Mouse (Mus musculus): Measurements from ENCODE around the gene Pdia3. TPM values are rescaled to one million over a fixed set of nuclear protein-coding genes. Genes with fewer than 3 reads are reported as not detected.
A peak's percentile ranks its signal among the peaks of the same experiment; 100 is the strongest.

The Pdia3 gene
- polyA plus RNA-seq, 1 experiment = 230 TPM

- TF ChIP-seq POLR2A (IDR thresholded peaks at IDR 0.05; ENCODE audit: borderline replicate concordance, control insufficient read depth, low read depth, low read length) (no peak), CTCF (IDR thresholded peaks at IDR 0.05; ENCODE audit: control insufficient read depth, insufficient read depth, low read length) (no peak)
- peaks cover 1% of the 10 kb centered on the region; the same call in 1 of the 2 replicates for H3K4me1 ChIP-seq (ENCODE audit: control insufficient read depth, insufficient read depth, low read length)
- no peak overlapping the region for H3K27ac ChIP-seq (ENCODE audit: control insufficient read depth, insufficient read depth, low read depth, low read length, poor library complexity)
These were observed 32.9 kb downstream of the Pdia3 start for GRCm38 (mm10) chr2:121446506-121446905.

GRCm38 (mm10) chr2:121447006-121447405, 33.4 kb downstream of the Pdia3 start:
- Histone ChIP-seq H3K4me1 (ENCODE audit: control insufficient read depth, insufficient read depth, low read length) (peaks cover under 1% of the 10 kb centered on the region; the same call in 1 of the 2 replicates), H3K27ac (ENCODE audit: control insufficient read depth, insufficient read depth, low read depth, low read length, poor library complexity) (no peak overlapping the region), H3K4me3 (replicated peaks; ENCODE audit: control insufficient read depth, low read depth, low read length) (no peak overlapping the region)
- 27% methylated on average over 3 of the region's 3 CpGs for WGBS
- no peak for TF ChIP-seq CTCF (IDR thresholded peaks at IDR 0.05; ENCODE audit: control insufficient read depth, insufficient read depth, low read length)
- no peak for TF ChIP-seq POLR2A (IDR thresholded peaks at IDR 0.05; ENCODE audit: borderline replicate concordance, control insufficient read depth, low read depth, low read length)

More at GRCm38 (mm10) chr2:121446506-121446905, 32.9 kb downstream of the Pdia3 start:
- no peak overlapping the region for H3K4me3 ChIP-seq (replicated peaks; ENCODE audit: control insufficient read depth, low read depth, low read length)
- 76% methylated on average over 4 of the region's 4 CpGs for WGBS

- TF ChIP-seq POLR2A (IDR thresholded peaks at IDR 0.05; ENCODE audit: borderline replicate concordance, control insufficient read depth, low read depth, low read length) = no peak
- no peak for TF ChIP-seq CTCF (IDR thresholded peaks at IDR 0.05; ENCODE audit: control insufficient read depth, insufficient read depth, low read length)
- Histone ChIP-seq H3K27ac (ENCODE audit: control insufficient read depth, insufficient read depth, low read depth, low read length, poor library complexity) (no peak overlapping the region), H3K4me1 (ENCODE audit: control insufficient read depth, insufficient read depth, low read length) (no peaks in the 10 kb centered on the region), H3K4me3 (replicated peaks; ENCODE audit: control insufficient read depth, low read depth, low read length) (no peak overlapping the region)
- 11% methylated on average over 9 of the region's 9 CpGs for WGBS
These were observed 34.6 kb downstream of the Pdia3 start for GRCm38 (mm10) chr2:121448136-121448535.

- TF ChIP-seq POLR2A (IDR thresholded peaks at IDR 0.05; ENCODE audit: borderline replicate concordance, control insufficient read depth, low read depth, low read length) = peak; percentile 96
- no peak for TF ChIP-seq CTCF (IDR thresholded peaks at IDR 0.05; ENCODE audit: control insufficient read depth, insufficient read depth, low read length)
- H3K4me3 ChIP-seq (replicated peaks; ENCODE audit: control insufficient read depth, low read depth, low read length) = peak within 1 kb of the TSS; percentile 76
- H3K27ac ChIP-seq (ENCODE audit: control insufficient read depth, insufficient read depth, low read depth, low read length, poor library complexity) = peak within 1 kb of the TSS; percentile 98
- WGBS = under 1% methylated on average over 72 of the region's 74 CpGs
- no peaks in the 10 kb centered on the region for H3K4me1 ChIP-seq (ENCODE audit: control insufficient read depth, insufficient read depth, low read length)
These were observed 35.4 kb downstream of the Pdia3 start, which contains the start of gene Serf2 for GRCm38 (mm10) chr2:121448739-121449535. Gene Serf2 (plus strand): TSS chr2:121449195.

GRCm38 (mm10) chr2:121449545-121450011, 36.0 kb downstream of the Pdia3 start:
- Histone ChIP-seq H3K4me1 (ENCODE audit: control insufficient read depth, insufficient read depth, low read length) (no peaks in the 10 kb centered on the region), H3K4me3 (replicated peaks; ENCODE audit: control insufficient read depth, low read depth, low read length) (peak overlapping the region; percentile 76), H3K27ac (ENCODE audit: control insufficient read depth, insufficient read depth, low read depth, low read length, poor library complexity) (peak overlapping the region; percentile 98)
- TF ChIP-seq CTCF (IDR thresholded peaks at IDR 0.05; ENCODE audit: control insufficient read depth, insufficient read depth, low read length) = no peak
- under 1% methylated on average over 54 of the region's 54 CpGs for whole genome bisulfite sequencing

- TF ChIP-seq POLR2A (IDR thresholded peaks at IDR 0.05; ENCODE audit: borderline replicate concordance, control insufficient read depth, low read depth, low read length) = no peak
- TF ChIP-seq CTCF (IDR thresholded peaks at IDR 0.05; ENCODE audit: control insufficient read depth, insufficient read depth, low read length) = no peak
- under 1% methylated on average over 7 of the region's 7 CpGs for WGBS
- H3K27ac ChIP-seq (ENCODE audit: control insufficient read depth, insufficient read depth, low read depth, low read length, poor library complexity) = peak overlapping the region; percentile 98
- peak overlapping the region; percentile 76 for H3K4me3 ChIP-seq (replicated peaks; ENCODE audit: control insufficient read depth, low read depth, low read length)
- no peaks in the 10 kb centered on the region for H3K4me1 ChIP-seq (ENCODE audit: control insufficient read depth, insufficient read depth, low read length)
These were observed 36.5 kb downstream of the Pdia3 start for GRCm38 (mm10) chr2:121450093-121450492.

GRCm38 (mm10) chr2:121452361-121452760, 38.8 kb downstream of the Pdia3 start:
- no peak overlapping the region for H3K27ac ChIP-seq (ENCODE audit: control insufficient read depth, insufficient read depth, low read depth, low read length, poor library complexity)
- no peaks in the 10 kb centered on the region; the same call in 1 of the 2 replicates for H3K4me1 ChIP-seq (ENCODE audit: control insufficient read depth, insufficient read depth, low read length)
- 76% methylated on average over 4 of the region's 4 CpGs for WGBS
- TF ChIP-seq POLR2A (IDR thresholded peaks at IDR 0.05; ENCODE audit: borderline replicate concordance, control insufficient read depth, low read depth, low read length) (no peak), CTCF (IDR thresholded peaks at IDR 0.05; ENCODE audit: control insufficient read depth, insufficient read depth, low read length) (no peak)
- no peak overlapping the region for H3K4me3 ChIP-seq (replicated peaks; ENCODE audit: control insufficient read depth, low read depth, low read length)

GRCm38 (mm10) chr2:121452990-121453389, 39.4 kb downstream of the Pdia3 start, which contains the start of gene Hypk:
Gene Hypk (plus strand): TSS chr2:121453290.
- Histone ChIP-seq H3K4me3 (replicated peaks; ENCODE audit: control insufficient read depth, low read depth, low read length) (no peak within 1 kb of the TSS), H3K4me1 (ENCODE audit: control insufficient read depth, insufficient read depth, low read length) (no peaks in the 10 kb centered on the region; the same call in 1 of the 2 replicates), H3K27ac (ENCODE audit: control insufficient read depth, insufficient read depth, low read depth, low read length, poor library complexity) (no peak within 1 kb of the TSS)
- TF ChIP-seq CTCF (IDR thresholded peaks at IDR 0.05; ENCODE audit: control insufficient read depth, insufficient read depth, low read length) (no peak), POLR2A (IDR thresholded peaks at IDR 0.05; ENCODE audit: borderline replicate concordance, control insufficient read depth, low read depth, low read length) (no peak)
- 68% methylated on average over 4 of the region's 4 CpGs for WGBS

Measured in bone marrow, adult 2 months (tissue).